Mouse (Mus musculus): Measurements from ENCODE around the gene Brd1. TPM values are rescaled to one million over a fixed set of nuclear protein-coding genes. Genes with fewer than 3 reads are reported as not detected.

Gene Brd1
- polyA plus RNA-seq, 1 experiment from 2014 or later = 24.3 TPM

- ATAC-seq (replicated peaks; ENCODE audit: insufficient number of reproducible peaks, low FRiP score, low TSS enrichment, low read depth) (no peak), DNase-seq (ENCODE audit: low spot score) (no peak)
- WGBS = 86% methylated on average over 5 of the region's 5 CpGs
- H3K27ac ChIP-seq (replicated peaks; ENCODE audit: low read depth, low read length) = no peak overlapping the region
- no peaks in the 10 kb centered on the region for H3K9me3 ChIP-seq (replicated peaks; ENCODE audit: control insufficient read depth, low read length)
- H3K4me3 ChIP-seq (ENCODE audit: low read depth, low read length) = no peak overlapping the region
- H3K9ac ChIP-seq (replicated peaks; ENCODE audit: low read length) = no peak overlapping the region
- no peaks in the 10 kb centered on the region for H3K36me3 ChIP-seq (replicated peaks; ENCODE audit: control insufficient read depth, insufficient read depth, low read depth, low read length)
- no peaks in the 10 kb centered on the region for H3K27me3 ChIP-seq (ENCODE audit: control insufficient read depth, insufficient read depth, low read length)
- no peak overlapping the region for H3K4me2 ChIP-seq (ENCODE audit: low read depth, low read length)
- H3K4me1 ChIP-seq (ENCODE audit: control insufficient read depth, insufficient read depth, low read length) = no peaks in the 10 kb centered on the region
Measured at GRCm38 (mm10) chr15:88680931-88681330, 53.1 kb downstream of the Brd1 start.

DNA sequence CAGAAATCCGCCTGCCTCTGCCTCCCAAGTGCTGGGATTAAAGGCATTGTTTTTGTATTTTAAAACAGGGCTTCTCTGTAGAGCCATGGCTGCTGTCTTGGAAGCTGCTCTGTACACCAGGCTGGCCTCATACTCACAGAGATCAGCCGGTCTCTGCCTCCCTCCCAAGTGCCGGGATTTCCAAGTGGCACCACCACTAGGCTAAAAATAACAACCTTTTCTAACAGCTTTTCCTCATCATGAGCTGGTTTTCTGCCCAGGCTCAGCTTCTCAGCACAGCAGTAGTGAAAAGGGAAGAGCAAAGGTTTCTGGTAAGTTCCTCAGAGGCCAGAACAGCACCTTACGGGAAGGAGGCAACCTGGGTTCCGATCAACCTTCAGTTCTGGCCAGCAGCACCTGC, 56.5 kb downstream of the Brd1 start:
- no peak for ATAC-seq (replicated peaks; ENCODE audit: insufficient number of reproducible peaks, low FRiP score, low TSS enrichment, low read depth)
- WGBS = 92% methylated on average over 5 of the region's 5 CpGs

DNA sequence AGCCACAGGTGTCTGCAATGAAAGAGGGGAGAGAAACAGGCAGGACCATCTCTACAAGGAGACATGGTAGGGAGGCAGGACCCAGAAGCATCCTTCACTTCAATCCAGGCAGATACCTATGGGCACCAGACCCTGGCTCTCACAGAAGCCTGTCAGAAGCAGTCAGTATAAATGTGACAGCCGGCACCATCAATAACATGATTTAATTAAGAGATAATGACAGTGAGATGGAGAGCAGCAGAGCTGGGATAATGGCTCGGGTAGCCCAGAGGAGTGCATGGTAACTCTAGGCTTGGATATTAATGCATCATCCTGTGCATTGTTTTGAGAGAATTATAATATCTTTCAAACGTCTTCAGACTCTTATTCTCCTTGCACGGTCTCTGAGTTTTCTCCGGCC, 58.0 kb downstream of the Brd1 start:
- no peaks in the 10 kb centered on the region for H3K9me3 ChIP-seq (replicated peaks; ENCODE audit: control insufficient read depth, low read length)
- no peak for DNase-seq (ENCODE audit: low spot score)
- H3K27ac ChIP-seq (replicated peaks; ENCODE audit: low read depth, low read length) = no peak overlapping the region
- ATAC-seq (replicated peaks; ENCODE audit: insufficient number of reproducible peaks, low FRiP score, low TSS enrichment, low read depth) = no peak
- no peaks in the 10 kb centered on the region for H3K4me1 ChIP-seq (ENCODE audit: control insufficient read depth, insufficient read depth, low read length)
- H3K4me3 ChIP-seq (ENCODE audit: low read depth, low read length) = no peak overlapping the region
- no peak overlapping the region for H3K9ac ChIP-seq (replicated peaks; ENCODE audit: low read length)
- WGBS = 83% methylated on average over 5 of the region's 5 CpGs
- no peak overlapping the region for H3K4me2 ChIP-seq (ENCODE audit: low read depth, low read length)
- H3K36me3 ChIP-seq (replicated peaks; ENCODE audit: control insufficient read depth, insufficient read depth, low read depth, low read length) = no peaks in the 10 kb centered on the region
- H3K27me3 ChIP-seq (ENCODE audit: control insufficient read depth, insufficient read depth, low read length) = no peaks in the 10 kb centered on the region

More for the DNA sequence above, 56.5 kb downstream of the Brd1 start:
- Histone ChIP-seq H3K9ac (replicated peaks; ENCODE audit: low read length) (no peak overlapping the region), H3K27ac (replicated peaks; ENCODE audit: low read depth, low read length) (no peak overlapping the region), H3K4me3 (ENCODE audit: low read depth, low read length) (no peak overlapping the region), H3K36me3 (replicated peaks; ENCODE audit: control insufficient read depth, insufficient read depth, low read depth, low read length) (no peaks in the 10 kb centered on the region), H3K9me3 (replicated peaks; ENCODE audit: control insufficient read depth, low read length) (no peaks in the 10 kb centered on the region), H3K27me3 (ENCODE audit: control insufficient read depth, insufficient read depth, low read length) (no peaks in the 10 kb centered on the region), H3K4me2 (ENCODE audit: low read depth, low read length) (no peak overlapping the region), H3K4me1 (ENCODE audit: control insufficient read depth, insufficient read depth, low read length) (no peaks in the 10 kb centered on the region)
- no peak for DNase-seq (ENCODE audit: low spot score)

GRCm38 (mm10) chr15:88668693-88669092, 65.3 kb downstream of the Brd1 start:
- H3K4me2 ChIP-seq (ENCODE audit: low read depth, low read length) = no peak overlapping the region
- no peaks in the 10 kb centered on the region for H3K9me3 ChIP-seq (replicated peaks; ENCODE audit: control insufficient read depth, low read length)
- no peak overlapping the region for H3K4me3 ChIP-seq (ENCODE audit: low read depth, low read length)
- WGBS = 89% methylated on average over 2 of the region's 2 CpGs
- DNase-seq (ENCODE audit: low spot score) = no peak
- no peaks in the 10 kb centered on the region for H3K4me1 ChIP-seq (ENCODE audit: control insufficient read depth, insufficient read depth, low read length)
- H3K36me3 ChIP-seq (replicated peaks; ENCODE audit: control insufficient read depth, insufficient read depth, low read depth, low read length) = no peaks in the 10 kb centered on the region
- no peak overlapping the region for H3K9ac ChIP-seq (replicated peaks; ENCODE audit: low read length)
- H3K27me3 ChIP-seq (ENCODE audit: control insufficient read depth, insufficient read depth, low read length) = no peaks in the 10 kb centered on the region
- no peak for ATAC-seq (replicated peaks; ENCODE audit: insufficient number of reproducible peaks, low FRiP score, low TSS enrichment, low read depth)
- H3K27ac ChIP-seq (replicated peaks; ENCODE audit: low read depth, low read length) = no peak overlapping the region

DNA sequence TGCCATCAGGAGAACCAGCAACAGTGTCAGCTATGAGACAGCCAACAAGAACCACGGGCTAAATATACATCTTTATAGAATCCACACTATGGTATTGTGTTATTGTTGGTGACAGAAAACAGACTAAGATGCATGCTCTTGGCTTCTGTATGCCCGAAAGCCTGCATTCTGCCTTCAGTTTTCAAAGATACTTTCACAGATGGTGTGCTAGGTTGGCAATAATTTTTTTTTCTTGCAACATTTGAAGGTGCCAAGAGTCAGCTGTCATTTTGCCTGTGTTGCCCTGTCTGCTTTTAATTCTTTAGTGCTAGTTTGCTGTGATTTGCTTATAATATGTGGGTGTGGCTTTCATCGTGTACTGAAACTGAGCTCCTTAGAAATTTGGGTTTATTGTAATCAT, 66.4 kb downstream of the Brd1 start:
- no peak overlapping the region for H3K9ac ChIP-seq (replicated peaks; ENCODE audit: low read length)
- H3K4me1 ChIP-seq (ENCODE audit: control insufficient read depth, insufficient read depth, low read length) = no peaks in the 10 kb centered on the region
- H3K4me2 ChIP-seq (ENCODE audit: low read depth, low read length) = no peak overlapping the region
- no peak for DNase-seq (ENCODE audit: low spot score)
- H3K27me3 ChIP-seq (ENCODE audit: control insufficient read depth, insufficient read depth, low read length) = no peaks in the 10 kb centered on the region
- H3K9me3 ChIP-seq (replicated peaks; ENCODE audit: control insufficient read depth, low read length) = no peaks in the 10 kb centered on the region
- no peaks in the 10 kb centered on the region for H3K36me3 ChIP-seq (replicated peaks; ENCODE audit: control insufficient read depth, insufficient read depth, low read depth, low read length)
- no peak overlapping the region for H3K27ac ChIP-seq (replicated peaks; ENCODE audit: low read depth, low read length)
- 81% methylated on average over 3 of the region's 3 CpGs for WGBS
- ATAC-seq (replicated peaks; ENCODE audit: insufficient number of reproducible peaks, low FRiP score, low TSS enrichment, low read depth) = no peak
- H3K4me3 ChIP-seq (ENCODE audit: low read depth, low read length) = no peak overlapping the region

DNA sequence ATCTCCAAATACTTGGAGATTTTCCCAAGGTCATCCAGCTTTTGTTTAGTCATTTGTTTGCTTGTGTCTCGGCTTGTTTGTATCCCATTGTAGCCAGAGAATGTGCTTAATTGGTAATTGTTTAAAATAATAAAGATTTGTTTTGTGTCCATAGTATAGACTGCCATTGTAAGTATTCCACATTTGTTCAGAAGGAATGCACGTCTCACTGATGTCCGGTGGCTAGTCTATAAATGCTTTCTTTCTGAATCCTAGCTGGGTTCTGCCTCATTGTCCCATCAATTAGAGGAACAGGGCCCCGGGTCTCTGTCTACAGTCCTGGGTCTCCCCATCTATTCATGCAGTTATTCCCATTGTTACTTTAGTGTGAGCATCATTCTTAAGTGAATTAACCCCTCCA, 68.2 kb downstream of the Brd1 start:
- no peaks in the 10 kb centered on the region for H3K36me3 ChIP-seq (replicated peaks; ENCODE audit: control insufficient read depth, insufficient read depth, low read depth, low read length)
- no peaks in the 10 kb centered on the region for H3K27me3 ChIP-seq (ENCODE audit: control insufficient read depth, insufficient read depth, low read length)
- no peak for ATAC-seq (replicated peaks; ENCODE audit: insufficient number of reproducible peaks, low FRiP score, low TSS enrichment, low read depth)
- 72% methylated on average over 4 of the region's 4 CpGs for WGBS
- no peaks in the 10 kb centered on the region for H3K9me3 ChIP-seq (replicated peaks; ENCODE audit: control insufficient read depth, low read length)
- H3K27ac ChIP-seq (replicated peaks; ENCODE audit: low read depth, low read length) = no peak overlapping the region
- DNase-seq (ENCODE audit: low spot score) = no peak
- no peak overlapping the region for H3K4me2 ChIP-seq (ENCODE audit: low read depth, low read length)
- no peak overlapping the region for H3K9ac ChIP-seq (replicated peaks; ENCODE audit: low read length)
- no peak overlapping the region for H3K4me3 ChIP-seq (ENCODE audit: low read depth, low read length)
- H3K4me1 ChIP-seq (ENCODE audit: control insufficient read depth, insufficient read depth, low read length) = no peaks in the 10 kb centered on the region

- no peaks in the 10 kb centered on the region for H3K27me3 ChIP-seq (ENCODE audit: control insufficient read depth, insufficient read depth, low read length)
- H3K4me3 ChIP-seq (ENCODE audit: low read depth, low read length) = no peak overlapping the region
- DNase-seq (ENCODE audit: low spot score) (no peak), ATAC-seq (replicated peaks; ENCODE audit: insufficient number of reproducible peaks, low FRiP score, low TSS enrichment, low read depth) (no peak)
- no peak overlapping the region for H3K4me2 ChIP-seq (ENCODE audit: low read depth, low read length)
- WGBS = 31% methylated on average over 11 of the region's 11 CpGs
- H3K27ac ChIP-seq (replicated peaks; ENCODE audit: low read depth, low read length) = no peak overlapping the region
- H3K36me3 ChIP-seq (replicated peaks; ENCODE audit: control insufficient read depth, insufficient read depth, low read depth, low read length) = no peaks in the 10 kb centered on the region
- H3K9me3 ChIP-seq (replicated peaks; ENCODE audit: control insufficient read depth, low read length) = no peaks in the 10 kb centered on the region
- H3K4me1 ChIP-seq (ENCODE audit: control insufficient read depth, insufficient read depth, low read length) = no peaks in the 10 kb centered on the region
- no peak overlapping the region for H3K9ac ChIP-seq (replicated peaks; ENCODE audit: low read length)
Measured at GRCm38 (mm10) chr15:88663041-88663440, 71.0 kb downstream of the Brd1 start.

GRCm38 (mm10) chr15:88662111-88662850, 71.8 kb downstream of the Brd1 start:
- Histone ChIP-seq H3K36me3 (replicated peaks; ENCODE audit: control insufficient read depth, insufficient read depth, low read depth, low read length) (no peaks in the 10 kb centered on the region), H3K4me3 (ENCODE audit: low read depth, low read length) (no peak overlapping the region), H3K9me3 (replicated peaks; ENCODE audit: control insufficient read depth, low read length) (no peaks in the 10 kb centered on the region), H3K9ac (replicated peaks; ENCODE audit: low read length) (no peak overlapping the region), H3K4me1 (ENCODE audit: control insufficient read depth, insufficient read depth, low read length) (no peaks in the 10 kb centered on the region), H3K4me2 (ENCODE audit: low read depth, low read length) (no peak overlapping the region; the same call in 1 of the 2 replicates), H3K27ac (replicated peaks; ENCODE audit: low read depth, low read length) (no peak overlapping the region), H3K27me3 (ENCODE audit: control insufficient read depth, insufficient read depth, low read length) (no peaks in the 10 kb centered on the region)
- DNase-seq (ENCODE audit: low spot score) = peak; percentile 73
- ATAC-seq (replicated peaks; ENCODE audit: insufficient number of reproducible peaks, low FRiP score, low TSS enrichment, low read depth) = no peak
- WGBS = 7% methylated on average over 22 of the region's 22 CpGs
